Mouse (Mus musculus): Measurements from ENCODE around the gene Lcn5.

Lcn5 gene

DNA sequence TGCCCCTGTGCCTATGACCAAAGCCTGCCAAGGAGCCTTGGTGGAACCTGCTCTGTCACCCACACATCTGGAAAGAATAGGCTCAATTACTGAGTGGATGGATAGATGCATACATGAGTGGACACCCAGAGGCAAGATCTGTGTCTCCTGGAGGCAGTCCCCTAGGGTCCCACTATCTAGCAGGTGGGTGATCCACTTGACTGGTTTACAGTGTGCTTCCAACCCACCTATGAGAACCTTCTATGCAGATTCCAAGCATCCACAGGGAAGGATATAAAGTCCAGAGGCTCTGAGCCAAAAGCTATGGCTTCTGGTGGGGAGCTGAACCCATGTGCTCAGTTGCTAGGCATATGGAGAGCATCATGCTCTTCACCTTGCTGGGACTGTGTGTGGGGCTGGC, at the start of gene Lcn5:
TSS of gene Lcn5 (plus strand) at position 301 of the 400 bp plus-strand sequence.
- DNase-seq (ENCODE audit: low spot score in 2 of 2): no peak

DNA sequence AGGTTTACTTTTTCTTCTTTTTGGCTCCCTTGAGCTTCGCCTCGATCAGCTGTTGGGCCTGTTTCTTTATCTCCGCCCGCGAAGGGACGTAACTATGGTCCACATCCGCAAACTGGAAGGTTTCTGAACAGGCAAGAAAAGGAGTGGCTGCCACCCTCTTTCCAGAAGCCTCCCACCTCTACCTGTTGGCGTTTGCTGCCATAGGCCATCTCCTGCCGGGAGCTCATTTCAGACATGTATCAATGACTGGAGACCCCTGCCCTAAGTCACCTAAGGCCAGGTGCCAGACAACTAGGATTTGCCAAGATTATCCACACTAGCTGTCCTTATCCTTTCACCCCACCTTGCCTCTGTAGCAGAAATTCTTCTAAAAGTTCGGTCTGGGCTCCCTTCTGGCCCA, 49.1 kb upstream of the Lcn5 start:
- DNase-seq (ENCODE audit: low spot score in 2 of 2): no peak

DNA sequence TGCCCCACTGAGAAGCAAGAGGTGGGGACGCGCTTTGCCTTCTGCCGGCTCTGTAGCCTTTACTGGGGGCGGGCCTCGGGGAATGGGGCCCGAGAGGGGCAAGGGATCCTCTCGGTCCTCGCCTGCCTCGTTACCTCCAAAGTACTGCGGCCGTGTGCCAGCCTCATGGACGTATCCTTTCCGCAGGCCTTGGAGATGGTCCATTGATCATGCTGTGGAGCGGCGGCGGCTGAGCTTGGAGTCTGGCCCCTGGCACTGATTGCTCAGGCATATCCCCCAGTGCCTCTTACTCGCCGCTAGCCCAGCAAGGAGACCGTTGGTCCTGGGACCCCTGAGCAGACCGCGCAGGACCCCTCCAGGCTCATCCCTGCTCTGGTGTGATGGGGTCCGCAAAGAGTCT, 41.4 kb upstream of the Lcn5 start:
- no peak for DNase-seq (ENCODE audit: low spot score in 2 of 2)

DNA sequence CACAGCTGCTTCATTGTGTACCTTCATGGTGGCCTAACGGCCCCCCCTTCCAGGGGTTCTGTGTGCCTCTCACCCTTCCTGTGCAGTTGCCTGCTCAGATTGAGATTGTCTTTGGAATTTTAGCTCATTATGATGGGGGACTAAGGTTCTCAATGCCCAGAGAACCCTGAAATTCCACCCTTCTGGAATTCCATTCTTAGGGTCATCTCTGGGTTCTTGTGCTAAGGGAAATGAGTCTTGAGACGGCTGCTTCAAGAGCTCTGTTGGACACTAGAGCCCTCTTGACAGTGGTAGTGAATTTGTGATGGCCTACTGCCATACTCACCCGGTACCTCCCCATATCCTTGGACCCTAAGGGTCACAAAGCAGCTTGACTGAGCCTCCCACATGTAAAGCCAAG, 40.2 kb upstream of the Lcn5 start, which contains the start of gene Ccdc183:
TSS of gene Ccdc183 (minus strand) at position 101 of the 400 bp plus-strand sequence.
- no peak for DNase-seq (ENCODE audit: low spot score in 2 of 2)

DNA sequence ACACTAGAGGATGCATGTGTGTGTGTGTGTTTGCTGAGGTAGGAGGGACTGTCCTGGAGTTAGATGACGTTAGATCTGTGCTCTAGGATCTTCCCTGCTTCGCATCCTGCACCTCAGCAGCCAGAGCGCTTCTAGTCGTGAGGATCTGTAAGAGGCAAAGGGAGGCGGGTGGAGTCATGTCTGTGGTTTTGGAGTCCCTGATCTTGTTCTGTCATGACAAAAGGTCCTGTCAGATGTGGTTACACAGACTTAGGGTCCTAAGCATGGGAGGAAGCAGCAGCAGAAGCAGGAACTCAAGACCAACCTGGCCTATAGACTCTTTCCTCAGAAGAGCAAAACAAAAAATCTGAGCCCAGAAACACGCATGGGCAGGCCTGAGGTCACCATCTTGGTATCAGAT, 37.4 kb upstream of the Lcn5 start:
- DNase-seq (ENCODE audit: low spot score in 2 of 2): no peak

DNA sequence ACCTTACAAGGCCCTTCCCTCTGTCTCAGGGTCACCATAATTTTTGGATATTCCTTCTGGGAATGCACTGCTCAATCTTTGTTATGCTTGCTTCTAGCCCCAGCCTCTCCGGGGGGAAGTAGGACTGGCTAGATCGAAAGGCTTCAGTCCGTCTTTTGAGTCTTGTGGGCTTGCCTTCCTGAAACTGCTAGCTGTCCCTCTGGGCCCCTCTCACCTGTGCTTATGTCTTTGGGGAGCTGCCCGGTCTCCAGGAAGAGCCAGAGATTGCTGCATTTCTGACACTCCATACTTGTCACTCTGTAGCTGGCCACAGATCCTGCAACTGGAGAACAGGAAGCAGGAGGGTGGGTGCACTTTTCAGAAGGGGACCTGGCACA, 36.9 kb upstream of the Lcn5 start:
- no peak for DNase-seq (ENCODE audit: low spot score in 2 of 2)

DNA sequence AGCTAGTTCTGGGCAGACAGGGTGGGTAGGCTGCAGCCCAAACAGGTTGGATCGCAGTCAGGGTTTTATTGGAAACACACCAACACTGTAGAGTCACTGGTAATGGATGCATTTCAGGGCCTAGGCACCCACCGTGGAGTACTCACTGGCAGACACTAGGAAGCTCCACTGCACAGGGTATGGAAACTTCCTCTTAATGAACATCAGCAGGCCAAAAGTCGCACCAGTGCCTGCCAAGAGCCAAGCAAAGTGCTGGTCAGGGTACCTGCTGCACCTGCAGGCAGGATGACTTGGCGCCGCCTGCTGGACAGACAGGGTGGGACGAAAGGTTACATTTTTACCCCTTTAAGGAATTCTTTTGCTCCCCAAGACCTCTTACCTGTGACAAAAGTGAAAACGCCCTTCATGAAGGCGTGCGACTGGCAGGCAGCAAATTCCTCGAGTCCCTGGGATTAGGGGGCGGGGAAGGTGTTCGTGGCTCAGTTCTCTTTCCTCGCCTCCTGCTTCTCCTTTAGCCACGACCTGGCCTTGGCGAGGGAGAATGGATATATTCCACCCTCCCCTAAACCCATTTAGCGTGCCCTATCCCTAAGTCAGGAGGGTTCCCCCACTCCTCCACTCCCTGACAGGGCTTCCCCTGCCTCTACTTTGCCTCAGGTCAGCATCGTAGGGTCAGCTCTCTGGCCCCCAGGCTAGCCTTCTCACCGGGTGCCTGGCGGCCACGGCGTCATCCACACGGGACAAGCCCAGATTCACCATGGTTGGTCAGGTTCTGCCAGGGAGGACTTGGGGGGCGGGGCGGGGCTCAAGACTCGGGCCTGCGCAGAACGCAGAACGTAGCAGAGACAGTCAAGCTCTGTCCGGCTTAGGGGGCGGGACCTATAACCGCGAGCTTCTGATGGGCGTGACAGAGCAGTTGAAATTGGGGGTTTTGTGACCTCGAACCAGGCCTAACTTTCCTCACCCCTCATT, 36.2 kb upstream of the Lcn5 start, which contains the start of gene Tmem141:
TSS of gene Tmem141 (minus strand) at position 777 of the 972 bp plus-strand sequence.
- DNase-seq (ENCODE audit: low spot score in 2 of 2): peak; percentile 74 to 80

DNA sequence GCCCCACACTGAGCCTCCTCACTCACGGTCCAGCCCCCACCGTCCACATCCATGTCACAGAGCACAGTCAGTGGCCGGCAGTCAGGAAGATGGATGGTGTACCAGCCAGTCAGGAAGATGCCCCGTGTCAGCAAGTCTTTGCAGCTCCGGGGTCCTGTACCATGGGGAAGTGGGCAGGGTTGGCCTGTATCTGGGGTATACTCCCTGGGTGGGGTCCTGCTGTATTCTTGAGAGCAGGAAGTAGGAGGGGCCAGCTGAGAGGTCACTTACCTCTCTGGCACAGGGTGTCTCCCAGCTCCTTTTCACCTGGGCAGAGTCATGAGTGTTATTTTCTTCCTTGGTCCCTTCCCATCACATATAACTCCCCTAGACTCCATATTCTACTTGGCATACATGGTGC, 31.8 kb upstream of the Lcn5 start:
- no peak for DNase-seq (ENCODE audit: low spot score in 2 of 2)

DNA sequence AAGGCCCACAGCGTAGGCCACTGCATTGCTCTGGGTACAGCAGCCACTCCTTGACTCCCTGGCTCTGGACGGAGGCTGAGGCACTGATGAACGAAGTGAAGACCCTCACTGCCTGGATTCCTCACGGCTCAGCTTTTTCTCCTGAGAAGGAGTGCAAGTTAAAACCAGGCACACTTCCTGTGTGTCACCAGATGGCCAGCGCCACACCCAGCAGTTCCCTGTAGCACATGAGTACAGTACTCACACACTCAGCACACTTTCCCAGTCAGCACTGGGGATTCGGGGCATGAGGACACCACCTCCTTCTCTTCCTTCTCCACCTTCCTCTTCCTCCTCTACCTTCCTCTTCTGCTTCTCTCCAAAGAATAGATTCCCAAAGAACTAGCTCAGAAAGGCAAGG, 29.9 kb upstream of the Lcn5 start, which contains the start of gene Fcna:
TSS of gene Fcna (minus strand) at position 220 of the 400 bp plus-strand sequence.
- DNase-seq (ENCODE audit: low spot score in 2 of 2): no peak

DNA sequence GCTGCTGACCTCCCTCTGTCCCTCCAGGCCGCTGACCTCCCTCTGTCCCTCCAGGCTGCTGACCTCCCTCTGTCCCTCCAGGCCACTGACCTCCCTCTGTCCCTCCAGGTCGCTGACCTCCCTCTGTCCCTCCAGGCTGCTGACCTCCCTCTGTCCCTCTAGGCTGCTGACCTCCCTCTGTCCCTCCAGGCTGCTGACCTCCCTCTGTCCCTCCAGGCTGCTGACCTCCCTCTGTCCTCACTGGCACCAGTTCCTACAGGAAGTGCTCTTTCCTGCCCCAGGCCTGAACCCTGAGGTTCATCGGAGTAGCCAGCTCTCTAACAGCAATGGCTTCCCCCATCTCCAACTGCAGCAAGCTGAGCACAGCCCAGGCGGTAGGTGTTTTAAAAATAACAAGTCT, 29.0 kb upstream of the Lcn5 start:
- DNase-seq (ENCODE audit: low spot score in 2 of 2): no peak

DNA sequence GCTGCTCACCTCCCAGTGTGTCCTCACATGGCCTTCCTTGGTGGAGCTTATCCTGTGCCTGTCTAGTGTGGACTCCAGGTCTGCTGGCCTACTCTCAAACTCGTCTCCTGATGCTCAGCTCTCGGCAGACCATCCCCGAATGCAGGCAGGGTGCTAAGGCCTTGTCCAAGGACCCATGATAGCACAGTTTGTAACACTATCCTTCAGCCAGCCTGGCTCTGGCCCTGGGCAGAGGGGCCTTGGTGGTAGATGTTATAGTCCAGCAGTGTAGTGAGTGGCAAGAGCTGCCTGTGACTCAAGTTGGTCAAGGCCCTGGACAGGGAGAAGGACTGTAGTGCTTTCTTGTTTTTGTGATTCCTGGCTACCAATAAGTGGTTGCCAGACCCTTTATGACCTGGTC, 24.1 kb upstream of the Lcn5 start:
- DNase-seq (ENCODE audit: low spot score in 2 of 2): no peak

DNA sequence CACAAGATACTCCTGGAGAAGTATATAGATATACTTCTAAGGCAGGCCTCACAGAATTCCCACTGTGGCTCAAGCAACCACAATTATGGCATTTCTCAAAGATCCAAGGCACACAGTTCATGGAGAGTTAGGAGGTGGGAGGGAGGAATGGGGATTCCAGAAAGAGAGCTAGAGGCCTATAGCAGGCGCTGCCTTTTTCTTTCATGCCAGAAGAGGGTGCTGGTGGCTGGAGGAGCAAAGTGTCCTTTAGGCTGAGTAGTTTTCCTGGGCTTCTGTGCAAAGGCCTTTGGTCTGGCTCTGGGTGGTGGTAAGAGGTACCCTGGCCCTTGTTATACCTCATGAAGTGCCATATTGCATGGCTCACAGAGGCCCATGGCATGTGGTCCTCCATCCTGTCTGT, 23.7 kb upstream of the Lcn5 start:
- no peak for DNase-seq (ENCODE audit: low spot score in 2 of 2)

DNA sequence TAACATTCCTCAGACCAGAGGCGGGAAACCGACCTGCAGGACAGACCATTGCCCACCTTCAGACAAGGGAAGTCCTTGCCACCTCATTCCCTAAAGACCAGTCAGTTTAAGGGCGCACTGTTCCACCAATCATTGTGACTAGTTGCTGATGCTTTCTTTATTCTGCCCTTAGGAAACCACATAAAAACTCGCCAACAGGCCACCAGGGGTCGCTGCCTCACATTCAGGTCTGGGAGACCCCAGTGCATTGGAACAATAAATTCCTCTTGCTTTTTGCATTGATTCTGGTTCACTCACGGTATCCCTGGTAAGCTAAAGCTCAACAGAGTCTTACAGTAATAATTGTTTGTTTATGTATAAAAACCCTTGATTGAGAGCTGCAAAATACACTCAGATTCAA, 17.9 kb upstream of the Lcn5 start:
- peak; percentile 45 to 60 for DNase-seq (ENCODE audit: low spot score in 2 of 2)

DNA sequence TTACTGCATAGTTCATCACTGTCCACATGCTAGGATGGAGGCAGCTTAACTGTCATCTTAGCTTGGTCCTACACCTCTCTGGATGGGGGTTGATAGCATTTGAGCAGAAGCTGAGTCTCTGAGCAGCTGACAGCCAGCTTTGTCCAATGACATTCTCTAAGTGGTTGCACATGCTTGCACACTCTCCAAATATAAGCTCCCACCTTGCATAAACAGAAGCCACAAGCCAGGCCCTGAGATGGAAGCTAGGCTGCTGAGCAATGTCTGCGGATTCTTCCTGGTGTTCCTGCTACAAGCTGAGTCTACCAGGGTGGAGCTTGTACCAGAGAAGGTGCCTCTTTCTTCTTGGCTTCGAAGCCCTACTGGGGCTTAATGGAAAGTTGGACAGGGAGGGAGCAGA, 4.8 kb upstream of the Lcn5 start, which contains the start of gene Lcn8:
TSS of gene Lcn8 (plus strand) at position 219 of the 400 bp plus-strand sequence.
- DNase-seq (ENCODE audit: low spot score in 2 of 2): no peak

DNA sequence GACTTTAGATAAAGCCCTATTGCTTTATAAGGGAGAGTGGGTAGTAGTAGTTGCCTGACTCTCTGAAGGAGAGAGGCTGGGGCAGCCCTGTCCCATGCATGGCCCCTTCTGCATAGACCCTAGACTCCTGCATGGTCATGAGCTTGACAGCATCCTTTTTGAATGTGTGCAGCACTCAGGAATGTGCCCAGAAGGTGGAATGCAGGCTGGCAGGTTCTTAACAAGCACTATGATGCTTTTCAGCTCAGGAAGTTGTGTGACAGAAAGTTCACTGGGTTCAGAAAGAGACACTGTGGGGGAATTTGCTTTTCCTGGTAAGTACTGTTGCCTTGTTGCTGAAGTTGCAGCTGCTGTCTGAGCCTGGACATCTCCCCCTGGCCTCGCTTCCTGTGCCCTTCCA, 3.2 kb upstream of the Lcn5 start:
- DNase-seq (ENCODE audit: low spot score in 2 of 2): no peak

DNA sequence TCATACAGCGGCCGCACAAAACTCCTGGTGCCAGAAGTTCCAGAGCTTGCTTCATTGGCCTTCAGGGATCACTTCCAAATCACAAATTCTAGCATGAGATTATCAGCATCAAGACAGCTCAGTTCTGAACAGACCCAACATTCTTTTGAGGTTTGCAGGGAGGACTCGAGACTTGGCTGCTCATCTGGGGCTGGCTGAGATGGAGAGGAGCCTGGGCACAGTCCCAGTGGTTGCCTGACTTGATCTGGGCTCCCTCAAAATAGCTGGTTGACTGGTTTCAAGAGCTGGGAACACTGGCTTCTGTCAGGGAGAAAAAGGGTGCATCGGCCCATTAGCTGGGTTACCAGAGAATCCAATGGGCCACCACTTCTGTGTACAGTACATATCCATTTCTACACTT, 1.1 kb upstream of the Lcn5 start:
- no peak for DNase-seq (ENCODE audit: low spot score in 2 of 2)

DNA sequence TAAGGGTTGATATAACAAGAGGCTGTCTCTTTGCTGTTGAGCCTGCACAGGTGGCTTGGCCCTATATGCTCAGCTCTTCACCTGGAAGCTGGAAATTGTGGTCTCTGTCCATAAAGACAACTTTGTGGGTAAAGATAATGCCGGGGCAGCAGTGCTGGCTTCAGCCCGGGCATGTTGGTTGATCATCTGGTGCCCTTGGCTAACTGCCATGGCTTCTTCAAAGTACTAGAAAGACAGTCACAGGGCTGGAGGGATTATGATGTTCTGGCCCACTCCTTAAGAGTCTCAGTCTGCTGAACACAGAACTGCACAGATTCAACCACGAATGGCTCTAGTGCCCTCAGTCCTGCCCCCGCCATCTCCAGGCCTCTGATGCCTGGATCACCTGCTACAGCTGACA, 506 bp upstream of the Lcn5 start:
- peak in 1 of 2 experiments; percentile 33 for DNase-seq (ENCODE audit: low spot score in 2 of 2)

DNA sequence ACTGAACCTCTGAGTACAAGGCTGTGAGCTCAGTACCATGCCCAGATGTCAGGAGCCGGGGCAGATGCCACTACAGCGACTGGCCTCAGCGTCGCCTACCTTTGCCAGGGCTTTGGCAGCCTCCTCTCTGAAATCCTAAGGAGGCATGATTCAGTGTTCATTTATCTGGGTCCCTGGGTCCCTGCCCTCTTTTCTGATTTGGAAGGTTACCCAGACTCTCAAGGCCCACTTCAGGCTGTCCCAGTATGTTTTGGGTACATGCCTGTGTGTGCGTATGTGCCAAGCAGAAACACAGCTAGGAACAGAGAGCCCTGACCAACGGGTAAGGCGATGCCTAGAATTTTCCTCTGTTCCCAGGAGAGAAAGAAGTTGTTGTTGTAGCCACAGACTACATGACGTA, 2.5 kb downstream of the Lcn5 start:
- DNase-seq (ENCODE audit: low spot score in 2 of 2): no peak

DNA sequence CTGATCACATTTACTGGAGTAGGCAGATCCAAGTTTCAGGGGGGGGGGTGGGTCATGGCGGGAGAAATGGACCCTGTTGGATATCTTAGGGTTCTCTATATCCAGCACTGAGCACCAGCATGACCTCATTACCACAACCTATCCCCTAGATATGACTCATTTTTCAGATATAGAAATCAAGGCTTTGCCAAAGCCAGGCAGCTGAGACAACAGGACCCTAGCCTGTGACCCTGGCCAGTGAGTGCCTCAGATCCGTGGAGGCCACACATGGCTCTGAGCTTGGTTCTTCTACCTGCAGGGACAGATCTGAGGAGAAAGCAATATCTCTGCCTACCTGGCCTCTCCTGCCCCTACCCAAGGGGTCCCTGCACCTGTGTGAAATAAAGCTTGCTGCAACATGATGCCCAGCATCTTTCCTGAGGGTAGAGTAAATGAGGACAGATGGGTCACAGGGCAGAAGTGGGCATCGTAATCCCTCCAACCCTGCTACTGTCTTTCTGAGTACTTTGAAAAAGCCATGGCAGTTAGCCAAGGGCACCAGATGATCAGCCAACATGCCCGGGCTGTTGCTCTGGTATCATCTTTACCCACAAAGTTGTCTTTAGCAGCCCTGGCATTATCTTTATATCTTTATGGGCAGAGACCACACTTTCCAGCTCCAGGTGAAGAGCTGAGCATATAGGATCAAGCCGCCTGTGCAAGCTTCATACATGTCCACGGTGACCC, 3.7 kb downstream of the Lcn5 start:
- no peak for DNase-seq (ENCODE audit: low spot score in 2 of 2)

DNA sequence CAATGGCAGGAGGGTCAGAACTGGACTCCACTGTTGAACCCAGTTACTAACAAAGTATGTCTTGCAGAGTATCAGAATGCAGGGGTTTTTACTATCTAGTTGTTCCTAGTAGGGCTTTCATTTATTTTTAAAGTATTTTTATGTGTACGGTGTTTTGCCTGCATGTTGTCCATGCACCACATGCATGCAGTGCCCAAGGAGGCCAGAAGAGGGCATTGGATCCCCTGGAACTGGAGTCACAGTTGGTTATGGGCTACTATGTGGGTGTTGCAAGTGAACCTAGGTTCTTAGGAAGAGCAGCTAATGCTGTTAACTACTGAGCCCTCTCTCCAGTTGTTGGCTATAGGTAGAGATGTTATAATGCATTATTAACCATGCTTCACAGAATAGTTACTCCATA, 5.8 kb downstream of the Lcn5 start:
- peak; percentile 38 to 65 for DNase-seq (ENCODE audit: low spot score in 2 of 2)

DNA sequence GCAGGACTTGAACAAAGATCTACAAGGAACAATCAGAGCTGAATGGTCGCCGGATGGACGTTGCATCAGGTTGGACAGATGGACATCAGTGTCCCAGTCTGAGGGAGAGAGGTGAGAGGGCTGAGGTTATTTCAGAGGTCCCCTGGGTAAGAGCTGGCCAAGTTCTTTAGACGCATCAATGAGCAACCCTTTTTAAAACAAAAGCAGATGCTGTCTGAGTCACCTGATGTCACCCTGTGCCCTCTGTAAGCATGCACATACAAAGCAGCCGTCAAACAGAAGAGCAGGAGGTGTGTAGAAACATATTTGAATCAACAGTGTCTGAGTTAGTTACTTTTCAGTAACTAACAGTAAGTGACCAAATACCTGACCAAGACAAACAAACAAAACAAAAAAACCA, 6.4 kb downstream of the Lcn5 start:
- DNase-seq (ENCODE audit: low spot score in 2 of 2): no peak

DNA sequence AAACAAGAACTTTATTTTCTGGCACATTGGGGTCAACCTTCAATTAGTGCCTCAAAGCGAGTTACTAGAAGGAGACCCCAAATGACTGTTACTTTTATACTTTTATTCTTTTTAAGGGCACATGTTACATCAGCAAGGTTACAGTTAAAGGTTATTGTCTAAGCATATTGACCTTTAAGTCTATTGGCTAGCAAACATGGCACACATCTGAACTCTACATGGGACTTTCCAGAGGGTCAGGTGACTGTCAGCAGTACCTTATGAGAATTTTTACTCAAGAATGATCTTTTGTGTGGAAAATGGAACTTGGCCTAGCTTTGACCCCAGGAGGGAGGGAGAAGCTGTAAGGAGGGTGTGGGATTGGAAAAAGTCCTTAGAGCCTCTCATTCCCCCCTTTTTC, 8.8 kb downstream of the Lcn5 start:
- DNase-seq (ENCODE audit: low spot score in 2 of 2): no peak

DNA sequence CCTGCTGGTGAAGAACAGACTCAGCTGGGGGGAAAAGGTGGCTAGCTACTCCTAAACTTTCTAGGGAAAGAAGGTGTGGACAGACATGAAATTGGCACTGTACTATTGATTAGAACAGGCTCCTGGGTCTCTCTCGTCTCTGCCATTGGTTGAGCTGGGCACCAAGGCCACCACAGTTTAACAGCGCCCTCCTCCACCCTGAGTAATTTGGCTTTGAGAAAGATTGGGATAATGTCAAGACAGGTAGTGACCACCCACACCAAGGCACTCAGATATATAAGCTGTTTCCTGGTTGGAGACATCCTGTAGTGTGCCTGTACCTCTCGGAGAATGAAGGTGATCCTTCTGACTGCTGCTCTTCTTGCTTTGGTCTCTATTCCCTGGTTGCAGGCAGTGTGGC, 18.7 kb downstream of the Lcn5 start, which contains the start of gene Lcn6:
TSS of gene Lcn6 (plus strand) at position 301 of the 400 bp plus-strand sequence.
- DNase-seq (ENCODE audit: low spot score in 2 of 2): no peak

All from cerebellum, postnatal 4 days (tissue).